Mouse (Mus musculus) mouse embryonic stem cell (cell line): ENCODE data around the gene Slc10a3.
"Not testable (repeated sequence)": the region's sequence is repeated elsewhere in the genome, so short reads cannot be mapped to it uniquely, and the experiment has no call there.

Source experiments
- in situ Hi-C, 2 experiments: fragments of 300-500 bp; cut with MboI; formaldehyde crosslinking; loops; 1 replicate in 1 of 2; 3 replicates in 1 of 2; pipeline ENCODE4 v1.14.3; 2019 to 2020; ENCODE audit warnings: low sequenced_read_pairs in 2 of 2, low pct_unique_long_range_greater_than_20kb in 1 of 2, mixed read lengths in 1 of 2; ENCODE audit not compliant: unreplicated experiment in 1 of 2

Slc10a3 gene

DNA sequence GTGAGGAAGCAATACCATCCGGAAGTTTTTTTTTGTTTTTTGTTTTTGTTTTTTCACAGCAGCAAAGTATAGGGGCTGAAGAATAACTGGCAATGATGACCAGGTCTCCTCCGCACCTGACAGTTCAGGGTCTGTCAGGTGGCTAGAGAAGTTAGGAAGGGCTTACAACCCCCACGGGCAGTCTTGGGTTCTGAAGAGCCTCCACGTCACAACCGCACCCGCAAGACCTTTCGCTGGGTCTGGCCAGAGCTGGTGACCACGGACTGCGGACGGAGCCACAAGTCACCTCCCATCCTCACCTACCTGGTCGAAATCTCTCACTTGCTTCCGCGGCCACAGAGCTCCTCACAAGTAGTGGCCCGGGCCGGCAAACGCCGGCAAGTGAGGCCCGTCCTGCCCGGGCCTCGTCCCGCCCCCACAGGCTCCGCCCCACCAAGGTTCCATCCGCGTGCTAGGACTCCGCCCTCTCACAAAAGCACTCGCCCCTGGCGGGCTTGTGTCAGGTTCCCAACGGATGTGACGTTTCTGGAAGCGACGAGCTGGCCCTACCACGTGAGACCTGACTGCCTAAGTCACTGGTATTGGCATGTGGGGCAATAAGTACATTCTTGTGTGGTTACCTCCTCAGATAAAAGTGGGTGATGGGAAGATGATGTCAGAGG lies at the start of gene Slc10a3, which contains the start of gene Ubl4a:
Slc10a3 (minus strand) TSS at position 462 of the 662 bp plus-strand sequence.
Ubl4a (minus strand) TSS at position 331 of the 662 bp plus-strand sequence.
- in situ Hi-C loops = no loop called here

DNA sequence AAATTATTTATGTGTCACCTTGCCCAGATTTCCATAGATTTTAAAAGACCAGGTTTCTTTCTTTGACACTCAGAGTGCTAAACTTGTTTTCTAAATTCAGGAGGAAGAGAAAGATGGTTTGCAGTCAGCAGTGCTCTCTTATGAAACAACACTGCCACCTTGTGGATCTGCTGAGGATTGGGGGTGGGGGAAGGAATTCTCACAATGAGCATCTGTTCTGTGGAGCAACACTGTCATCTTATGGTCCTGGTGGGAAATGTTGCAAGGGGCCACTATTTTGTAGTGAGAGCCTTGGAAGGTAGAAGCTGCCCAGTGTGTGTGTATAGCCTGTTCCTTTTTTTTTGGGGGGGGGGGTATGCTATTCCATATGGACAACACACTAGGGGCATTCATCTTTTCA lies 40.2 kb upstream of the Slc10a3 start:
- in situ Hi-C loops = loop anchor here in 1 of 2 experiments (5.0 to 10.0 kb wide), 2 partner anchors 161 to 289 kb away; partner anchors contain the start of genes Emd and Opn1mw

DNA sequence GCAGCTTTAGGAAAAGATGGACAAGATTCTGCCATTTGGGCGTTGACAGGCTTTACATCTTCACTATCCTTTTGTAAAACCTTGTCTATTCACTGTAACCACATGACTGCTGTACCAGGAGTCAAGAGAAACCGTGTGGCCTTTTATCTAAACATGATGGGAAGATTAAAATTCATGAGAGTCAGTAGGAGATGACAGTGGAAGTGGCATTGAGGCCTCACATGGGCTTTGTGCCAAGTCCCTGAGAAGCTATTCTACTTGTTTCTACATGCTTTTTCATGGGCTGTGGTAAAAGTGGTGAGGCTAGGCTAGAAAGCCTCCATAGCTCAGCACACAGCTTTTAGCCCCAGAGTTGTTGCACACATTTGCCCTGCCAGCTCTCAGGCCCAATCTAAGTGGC lies 35.2 kb upstream of the Slc10a3 start:
- in situ Hi-C loops = no loop called here

GRCm38 (mm10) chrX:74400136-74400535 lies 27.0 kb upstream of the Slc10a3 start:
- in situ Hi-C loops = no loop called here

DNA sequence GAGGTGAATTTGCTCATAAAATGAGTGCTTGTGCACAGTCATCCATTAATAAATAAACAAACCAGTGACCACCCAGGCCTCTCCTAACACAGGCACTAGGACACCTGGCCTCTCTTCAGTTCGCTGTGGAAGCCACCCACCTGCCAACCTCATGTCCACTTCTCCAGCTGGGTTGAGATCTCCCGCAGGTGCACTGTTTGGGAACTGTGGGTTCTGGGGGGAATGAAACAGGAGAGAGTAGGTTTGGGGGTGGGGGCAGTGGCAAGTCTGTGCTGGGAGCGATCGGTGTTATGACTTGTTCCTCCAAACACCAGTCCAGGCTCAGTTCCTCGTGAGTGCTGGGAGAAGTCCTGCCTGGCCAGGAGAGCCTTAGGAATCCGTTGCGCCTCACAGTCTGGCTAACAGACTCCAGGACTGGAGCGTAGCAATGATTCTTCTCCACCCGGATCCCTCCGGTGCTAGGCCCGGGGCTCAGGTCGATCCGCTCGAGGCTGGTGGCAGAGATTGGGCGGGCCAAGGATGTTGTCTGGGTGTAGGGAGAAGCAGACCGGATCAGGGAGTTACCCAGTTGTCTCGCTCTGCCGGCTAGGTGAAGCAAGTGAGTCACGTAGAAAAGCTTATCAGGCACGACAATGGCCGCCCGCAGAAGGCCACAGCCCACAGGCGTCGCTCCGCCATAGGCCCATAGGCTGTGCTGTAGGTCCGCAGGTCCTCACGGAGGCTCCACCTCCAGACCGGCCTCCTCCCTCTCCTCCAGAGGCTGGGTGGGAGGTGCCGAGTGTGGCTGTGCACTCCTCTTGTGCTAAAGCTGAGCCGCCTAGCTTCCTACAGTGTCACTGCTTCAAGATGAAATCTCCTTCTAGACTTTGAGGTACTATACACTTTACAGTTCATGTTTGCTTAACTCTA lies 19.6 kb upstream of the Slc10a3 start, which contains the start of the genes Fam3a and Ikbkg:
Fam3a (minus strand) TSS at position 738 of the 909 bp plus-strand sequence.
Ikbkg (plus strand) TSS at position 756 of the 909 bp plus-strand sequence.
- in situ Hi-C loops = no loop called here

DNA sequence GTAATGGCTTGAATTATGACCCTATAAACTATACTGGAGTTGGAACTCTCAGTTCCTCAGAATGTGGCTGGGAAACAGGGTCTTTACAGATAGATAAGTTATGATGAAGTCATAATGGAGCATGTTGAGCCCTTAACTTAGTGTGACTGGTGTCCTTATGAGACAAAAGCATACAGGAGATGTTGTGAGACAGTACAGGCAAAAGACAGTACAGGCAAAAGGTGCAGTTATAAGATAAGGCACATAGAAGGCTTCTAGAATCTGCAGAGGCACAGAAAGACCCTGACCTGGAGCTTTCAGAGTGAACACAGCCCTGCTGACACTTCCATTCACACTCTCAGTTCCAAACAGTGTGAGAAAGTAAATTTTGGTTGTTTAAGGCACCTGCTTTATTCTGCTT lies 15.0 kb upstream of the Slc10a3 start:
- in situ Hi-C loops = no loop called here

DNA sequence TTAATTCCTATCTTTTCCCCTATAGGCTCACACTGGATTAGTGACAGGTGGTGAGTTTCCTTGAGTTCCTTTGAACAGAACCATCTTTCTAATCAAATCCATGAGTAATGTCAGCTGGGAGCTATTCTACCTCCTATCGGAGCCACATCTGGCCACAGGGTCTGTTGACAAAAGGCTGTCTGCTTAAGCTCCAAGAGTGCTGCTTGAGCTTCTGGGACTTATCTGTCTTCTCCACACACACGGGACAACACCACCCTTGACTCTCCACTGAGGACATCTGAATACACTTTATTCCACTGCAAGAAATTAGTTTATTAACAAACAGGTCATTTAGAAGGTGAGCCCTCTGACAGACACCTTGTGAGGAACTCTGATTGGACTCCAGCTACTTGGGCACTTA lies 11.3 kb upstream of the Slc10a3 start:
- in situ Hi-C loops = no loop called here

DNA sequence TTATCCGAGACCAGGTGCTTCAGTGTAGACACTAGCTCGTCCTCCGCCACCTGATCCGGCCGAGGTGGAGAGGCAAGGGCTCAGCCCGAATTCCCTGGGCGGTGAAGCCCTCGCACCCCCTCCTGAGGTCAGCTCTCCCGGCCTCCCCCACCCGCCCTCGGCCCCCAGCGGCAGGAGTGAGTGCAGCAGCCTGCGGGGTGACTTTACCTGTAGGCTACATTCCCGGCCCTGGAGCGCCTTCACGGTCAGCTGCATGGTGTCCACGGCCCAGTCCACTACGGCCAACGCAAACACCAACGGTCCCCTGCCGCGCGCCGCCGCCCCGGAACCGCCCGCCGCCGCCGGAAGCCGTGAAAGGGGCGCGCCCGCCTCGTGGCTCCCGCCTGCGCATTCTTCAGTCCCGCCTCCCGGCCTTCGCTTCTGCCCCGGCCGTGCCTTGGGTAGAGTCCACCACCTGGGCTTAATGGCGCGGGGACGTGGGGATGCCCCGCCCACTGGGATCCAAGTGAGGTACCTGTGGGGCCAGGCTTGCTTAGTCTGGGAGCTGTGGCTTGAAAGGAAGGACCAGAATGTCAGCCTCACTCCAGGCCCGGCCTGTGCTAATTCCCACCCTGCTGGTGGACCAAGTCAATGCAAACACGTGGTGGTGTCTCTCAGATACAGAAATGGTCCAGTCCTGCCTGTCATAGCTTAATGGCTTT lies 4.8 kb downstream of the Slc10a3 start:
- in situ Hi-C loops = no loop called here

DNA sequence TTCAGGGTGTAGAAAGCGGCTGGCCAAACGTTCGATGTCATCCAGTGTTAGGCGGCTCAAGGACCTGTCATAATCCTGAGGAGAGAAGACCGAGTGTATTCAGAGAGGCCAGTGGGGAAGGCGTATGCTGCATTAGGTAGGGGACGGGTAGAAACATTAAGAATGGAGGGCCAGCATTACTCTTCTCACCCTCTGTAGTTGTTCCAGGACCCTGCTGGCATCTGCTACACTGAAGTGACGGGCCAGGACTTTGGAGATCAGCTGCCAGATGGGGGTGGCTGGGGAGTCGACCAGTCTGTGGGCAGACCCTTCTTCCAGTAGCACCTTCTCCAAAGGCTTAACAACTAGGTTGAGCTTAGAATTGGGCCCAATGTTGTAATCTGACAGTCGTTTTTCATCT lies 5.6 kb downstream of the Slc10a3 start:
- in situ Hi-C loops = no loop called here

DNA sequence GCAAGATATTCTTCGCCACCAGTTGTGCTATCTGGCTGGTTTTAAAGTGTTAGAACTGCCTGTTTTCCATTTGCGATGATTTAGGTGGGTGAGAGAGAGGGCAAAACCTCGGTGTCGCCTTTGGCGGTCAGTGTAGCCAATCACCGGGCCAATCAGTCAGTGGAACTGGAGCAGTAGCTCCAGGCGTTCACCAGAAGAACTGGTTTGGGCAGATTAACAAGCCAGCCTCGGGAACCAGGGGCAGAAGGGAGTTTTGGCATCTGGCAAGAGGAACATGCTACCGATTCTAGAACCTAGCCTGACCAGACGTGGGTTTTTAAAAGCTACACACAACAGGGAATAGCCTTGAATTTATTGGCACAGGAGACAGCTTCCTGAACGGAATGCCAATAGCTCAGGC lies 14.0 kb downstream of the Slc10a3 start:
- in situ Hi-C loops = no loop called here

DNA sequence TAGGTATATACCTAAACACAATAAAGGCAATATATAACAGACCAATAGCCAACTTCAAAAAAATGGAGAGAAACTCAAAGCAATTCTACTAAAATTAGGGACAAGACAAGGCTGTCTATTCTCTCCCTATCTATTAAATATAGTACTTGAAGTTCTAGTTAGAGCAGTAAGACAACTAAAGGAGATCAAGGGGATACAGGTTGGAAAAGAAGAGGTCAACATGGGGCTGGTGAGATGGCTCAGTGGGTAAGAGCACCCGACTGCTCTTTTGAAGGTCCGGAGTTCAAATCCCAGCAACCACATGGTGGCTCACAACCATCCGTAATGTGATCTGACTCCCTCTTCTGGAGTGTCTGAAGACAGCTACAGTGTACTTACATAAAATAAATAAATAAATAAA lies 16.1 kb downstream of the Slc10a3 start:
- in situ Hi-C loops = not testable (repeated sequence)

DNA sequence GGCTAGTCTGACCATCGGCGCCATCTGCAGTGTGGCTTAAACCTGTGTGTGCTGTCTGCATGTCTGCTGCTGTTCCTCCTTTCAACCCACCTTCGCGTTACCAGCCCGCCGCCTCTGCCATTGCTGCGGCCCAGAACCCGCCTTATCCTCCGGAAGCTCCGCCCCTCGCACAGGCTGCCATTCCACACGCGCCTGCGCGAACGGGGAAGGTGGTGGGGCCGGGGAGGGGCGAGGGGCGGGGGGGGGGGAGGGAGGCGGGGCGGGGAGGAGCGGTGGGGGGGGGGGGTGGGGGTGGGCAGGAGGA lies 19.7 kb downstream of the Slc10a3 start, which contains the start of gene Lage3:
Lage3 (minus strand) TSS at position 152 of the 304 bp plus-strand sequence.
- in situ Hi-C loops = no loop called here

DNA sequence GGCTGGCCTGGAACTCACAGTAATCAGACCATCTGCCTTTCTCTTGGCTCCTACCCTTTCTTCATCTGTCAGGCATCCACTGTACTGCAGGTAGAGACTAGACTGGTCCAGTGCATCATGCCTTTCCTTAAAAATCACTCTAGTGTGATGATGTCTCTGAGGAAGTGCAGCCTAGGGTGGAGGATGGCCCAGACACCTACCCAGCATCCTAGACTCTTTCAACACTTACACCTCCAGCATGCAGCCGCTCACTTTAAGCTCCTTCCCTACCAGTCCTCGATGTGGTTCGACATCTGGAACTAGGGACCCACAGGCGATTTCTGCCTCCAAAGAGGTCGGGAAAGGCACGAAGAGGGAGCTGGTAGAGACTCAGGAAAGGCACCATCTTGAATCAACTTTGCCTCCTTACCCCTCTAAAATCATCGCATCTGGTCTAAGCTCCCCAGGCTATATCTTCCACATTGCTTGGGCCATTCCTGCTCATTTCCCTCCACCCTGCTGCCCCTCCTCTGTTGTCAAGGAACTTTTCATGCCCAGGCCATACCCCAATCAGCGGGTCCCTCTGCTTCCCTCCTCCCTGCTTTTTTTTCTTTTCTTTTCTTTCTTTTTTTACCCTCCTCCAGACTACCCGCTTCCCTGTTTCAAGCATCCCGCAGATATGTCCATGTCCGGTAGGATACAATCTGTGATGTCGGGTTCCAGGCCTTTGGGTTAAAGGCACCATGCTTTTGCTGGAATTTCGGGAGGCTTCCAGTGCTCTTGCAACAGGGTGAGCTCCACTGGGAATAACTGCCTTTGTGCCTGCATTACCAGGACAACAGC lies 20.3 kb downstream of the Slc10a3 start:
- in situ Hi-C loops = no loop called here

GRCm38 (mm10) chrX:74330166-74330930 lies 42.8 kb downstream of the Slc10a3 start:
- in situ Hi-C loops = no loop called here

GRCm38 (mm10) chrX:74329215-74329671 lies 43.9 kb downstream of the Slc10a3 start:
- in situ Hi-C loops = no loop called here

DNA sequence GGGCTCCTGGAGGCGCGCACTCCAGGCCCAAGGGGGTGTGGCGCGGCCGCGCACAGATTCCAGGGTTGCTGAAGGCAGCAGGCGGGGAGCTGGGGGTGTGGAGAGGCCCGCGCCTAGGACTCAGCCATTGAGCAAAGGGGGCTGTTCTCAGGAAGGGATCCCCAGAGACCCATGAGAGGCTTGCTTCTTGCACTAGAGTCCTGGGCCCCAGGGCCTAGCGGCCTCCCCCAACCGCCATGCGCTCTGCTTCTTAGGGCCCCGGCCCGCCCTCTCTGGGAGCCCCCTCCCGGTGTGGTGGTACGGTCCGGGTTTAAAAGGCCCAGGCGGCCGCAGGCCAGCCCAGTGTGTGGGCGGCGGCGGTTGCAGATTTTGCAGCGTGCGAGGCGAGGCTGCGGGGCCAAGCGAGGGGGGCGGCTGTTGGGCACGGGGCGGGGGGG lies 44.4 kb downstream of the Slc10a3 start, which contains the start of gene Plxna3:
Plxna3 (plus strand) TSS at position 342 of the 437 bp plus-strand sequence.
- in situ Hi-C loops = no loop called here
